Mouse (Mus musculus) E14TG2a.4 (cell line): Measurements from ENCODE around the gene Gm5134.

Experiments
- CTCF ChIP-seq: conservative IDR thresholded peaks from 2 replicates; pipeline ENCODE4 v1.5.1; 2014; ENCODE audit warnings: low read length
- NANOG ChIP-seq: IDR thresholded peaks from 2 replicates; pipeline ENCODE4 v1.6.1; 2014; ENCODE audit warnings: borderline replicate concordance, low read length, mixed read lengths
- POU5F1 ChIP-seq: IDR thresholded peaks from 2 replicates; pipeline ENCODE4 v1.6.1; 2014; ENCODE audit warnings: low read length, borderline replicate concordance

DNA sequence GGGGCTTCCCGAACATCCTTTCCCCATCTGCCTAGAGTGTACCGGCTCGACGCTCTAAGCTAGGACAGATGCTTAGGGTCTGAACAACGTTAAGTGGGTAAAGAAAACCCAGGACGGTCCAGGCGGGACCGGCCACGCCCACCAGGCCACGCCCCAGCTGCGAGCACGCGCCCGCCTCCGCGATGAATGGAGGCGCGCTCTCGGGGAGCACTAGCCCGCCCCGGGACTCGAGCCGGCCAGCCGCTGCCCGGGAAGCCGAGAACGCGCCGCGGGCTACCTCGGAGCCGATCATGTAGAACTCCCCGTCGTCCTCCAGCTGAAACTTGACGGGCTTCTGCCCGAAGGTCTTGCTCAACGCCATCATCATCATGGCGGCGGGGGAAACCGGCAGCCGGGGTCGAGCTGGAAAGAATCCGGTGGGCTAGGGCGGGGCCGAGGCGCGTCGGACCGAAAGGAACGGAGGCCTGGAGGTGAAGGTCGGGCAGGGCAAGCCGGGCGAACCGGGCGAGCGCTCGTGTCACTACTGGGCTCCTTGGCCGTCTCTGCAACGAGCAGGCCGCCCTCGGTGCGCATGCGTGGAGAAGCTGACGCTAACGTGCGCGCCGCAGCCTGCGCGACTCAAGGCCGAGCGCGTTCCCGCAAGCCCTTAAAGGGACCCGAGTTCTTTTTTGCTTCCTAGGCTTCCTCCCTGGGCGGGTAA is 33.1 kb upstream of the Gm5134 start, which contains the start of gene Smarcb1:
- TF ChIP-seq CTCF = no peak
- no peak for TF ChIP-seq POU5F1
- TF ChIP-seq NANOG = no peak
